Mouse (Mus musculus): ENCODE data around the gene Tmem8b. TPM values are rescaled to one million over a fixed set of nuclear protein-coding genes. Genes with fewer than 3 reads are reported as not detected.

The Tmem8b gene
- polyA plus RNA-seq, 1 experiment from 2014 or later = 5.6 TPM

- peaks cover 18% of the 10 kb centered on the region for H3K4me1 ChIP-seq (ENCODE audit: control insufficient read depth, insufficient read depth, low read length)
- no peak overlapping the region for H3K9ac ChIP-seq (ENCODE audit: low read length)
- H3K36me3 ChIP-seq (ENCODE audit: control insufficient read depth, insufficient read depth, low read length) = peaks cover 58% of the 10 kb centered on the region
- no peaks in the 10 kb centered on the region for H3K27me3 ChIP-seq (replicated peaks; ENCODE audit: control insufficient read depth, insufficient read depth, low read length)
- WGBS = 75% methylated on average over 5 of the region's 5 CpGs
- no peak overlapping the region for H3K4me3 ChIP-seq (ENCODE audit: low read depth, low read length)
- no peak overlapping the region for H3K4me2 ChIP-seq (ENCODE audit: low read length)
- DNase-seq (ENCODE audit: low spot score) (no peak), ATAC-seq (no peak)
- H3K27ac ChIP-seq (ENCODE audit: low read depth, low read length) = no peak overlapping the region
- H3K9me3 ChIP-seq (replicated peaks; ENCODE audit: control insufficient read depth, low read length) = no peaks in the 10 kb centered on the region
These were observed 6.2 kb downstream of the Tmem8b start for GRCm38 (mm10) chr4:43674974-43675373.

- H3K4me2 ChIP-seq (ENCODE audit: low read length) = no peak overlapping the region
- DNase-seq (ENCODE audit: low spot score) (no peak), ATAC-seq (no peak)
- 82% methylated on average over 4 of the region's 4 CpGs for WGBS
- no peak overlapping the region for H3K4me3 ChIP-seq (ENCODE audit: low read depth, low read length)
- H3K4me1 ChIP-seq (ENCODE audit: control insufficient read depth, insufficient read depth, low read length) = peaks cover 12% of the 10 kb centered on the region
- H3K9ac ChIP-seq (ENCODE audit: low read length) = no peak overlapping the region
- H3K27me3 ChIP-seq (replicated peaks; ENCODE audit: control insufficient read depth, insufficient read depth, low read length) = no peaks in the 10 kb centered on the region
- H3K27ac ChIP-seq (ENCODE audit: low read depth, low read length) = no peak overlapping the region
- H3K36me3 ChIP-seq (ENCODE audit: control insufficient read depth, insufficient read depth, low read length) = peaks cover 60% of the 10 kb centered on the region
- no peaks in the 10 kb centered on the region for H3K9me3 ChIP-seq (replicated peaks; ENCODE audit: control insufficient read depth, low read length)
These were observed 6.8 kb downstream of the Tmem8b start for GRCm38 (mm10) chr4:43675608-43676007.

- DNase-seq (ENCODE audit: low spot score) = no peak
- Histone ChIP-seq H3K27me3 (replicated peaks; ENCODE audit: control insufficient read depth, insufficient read depth, low read length) (no peaks in the 10 kb centered on the region), H3K4me2 (ENCODE audit: low read length) (no peak overlapping the region), H3K4me3 (ENCODE audit: low read depth, low read length) (no peak overlapping the region), H3K27ac (ENCODE audit: low read depth, low read length) (no peak overlapping the region), H3K36me3 (ENCODE audit: control insufficient read depth, insufficient read depth, low read length) (peaks cover 87% of the 10 kb centered on the region), H3K4me1 (ENCODE audit: control insufficient read depth, insufficient read depth, low read length) (no peaks in the 10 kb centered on the region), H3K9me3 (replicated peaks; ENCODE audit: control insufficient read depth, low read length) (no peaks in the 10 kb centered on the region), H3K9ac (ENCODE audit: low read length) (no peak overlapping the region)
- no peak for ATAC-seq
- WGBS = 89% methylated on average over 6 of the region's 6 CpGs
These were observed 9.8 kb downstream of the Tmem8b start for GRCm38 (mm10) chr4:43678541-43678940.

- no peaks in the 10 kb centered on the region for H3K27me3 ChIP-seq (replicated peaks; ENCODE audit: control insufficient read depth, insufficient read depth, low read length)
- H3K4me1 ChIP-seq (ENCODE audit: control insufficient read depth, insufficient read depth, low read length) = no peaks in the 10 kb centered on the region
- DNase-seq (ENCODE audit: low spot score) (no peak), ATAC-seq (no peak)
- no peak overlapping the region for H3K4me2 ChIP-seq (ENCODE audit: low read length)
- no peak overlapping the region for H3K27ac ChIP-seq (ENCODE audit: low read depth, low read length)
- WGBS = 91% methylated on average over 7 of the region's 7 CpGs
- peaks cover 88% of the 10 kb centered on the region for H3K36me3 ChIP-seq (ENCODE audit: control insufficient read depth, insufficient read depth, low read length)
- no peaks in the 10 kb centered on the region for H3K9me3 ChIP-seq (replicated peaks; ENCODE audit: control insufficient read depth, low read length)
- no peak overlapping the region for H3K9ac ChIP-seq (ENCODE audit: low read length)
- no peak overlapping the region for H3K4me3 ChIP-seq (ENCODE audit: low read depth, low read length)
These were observed 10.8 kb downstream of the Tmem8b start for GRCm38 (mm10) chr4:43679416-43680043.

- Histone ChIP-seq H3K27me3 (replicated peaks; ENCODE audit: control insufficient read depth, insufficient read depth, low read length) (no peaks in the 10 kb centered on the region), H3K9ac (ENCODE audit: low read length) (no peak overlapping the region), H3K4me1 (ENCODE audit: control insufficient read depth, insufficient read depth, low read length) (no peaks in the 10 kb centered on the region), H3K36me3 (ENCODE audit: control insufficient read depth, insufficient read depth, low read length) (peaks cover 55% of the 10 kb centered on the region), H3K27ac (ENCODE audit: low read depth, low read length) (no peak overlapping the region), H3K4me3 (ENCODE audit: low read depth, low read length) (no peak overlapping the region), H3K4me2 (ENCODE audit: low read length) (no peak overlapping the region), H3K9me3 (replicated peaks; ENCODE audit: control insufficient read depth, low read length) (no peaks in the 10 kb centered on the region)
- 93% methylated on average over 17 of the region's 17 CpGs for WGBS
- DNase-seq (ENCODE audit: low spot score) (no peak), ATAC-seq (no peak)
These were observed 21.2 kb downstream of the Tmem8b start for GRCm38 (mm10) chr4:43690021-43690420.

- no peak overlapping the region for H3K4me2 ChIP-seq (ENCODE audit: low read length)
- no peak for DNase-seq (ENCODE audit: low spot score)
- H3K4me3 ChIP-seq (ENCODE audit: low read depth, low read length) = no peak overlapping the region
- no peaks in the 10 kb centered on the region for H3K27me3 ChIP-seq (replicated peaks; ENCODE audit: control insufficient read depth, insufficient read depth, low read length)
- peaks cover 44% of the 10 kb centered on the region for H3K36me3 ChIP-seq (ENCODE audit: control insufficient read depth, insufficient read depth, low read length)
- H3K9ac ChIP-seq (ENCODE audit: low read length) = no peak overlapping the region
- ATAC-seq = no peak
- no peak overlapping the region for H3K27ac ChIP-seq (ENCODE audit: low read depth, low read length)
- H3K4me1 ChIP-seq (ENCODE audit: control insufficient read depth, insufficient read depth, low read length) = no peaks in the 10 kb centered on the region
- no peaks in the 10 kb centered on the region for H3K9me3 ChIP-seq (replicated peaks; ENCODE audit: control insufficient read depth, low read length)
- WGBS = 87% methylated on average over 5 of the region's 5 CpGs
These were observed 22.3 kb downstream of the Tmem8b start for GRCm38 (mm10) chr4:43691026-43691425.

- Histone ChIP-seq H3K36me3 (ENCODE audit: control insufficient read depth, insufficient read depth, low read length) (peaks cover 23% of the 10 kb centered on the region), H3K9ac (ENCODE audit: low read length) (no peak overlapping the region), H3K9me3 (replicated peaks; ENCODE audit: control insufficient read depth, low read length) (no peaks in the 10 kb centered on the region), H3K27me3 (replicated peaks; ENCODE audit: control insufficient read depth, insufficient read depth, low read length) (no peaks in the 10 kb centered on the region), H3K4me3 (ENCODE audit: low read depth, low read length) (no peak overlapping the region), H3K4me2 (ENCODE audit: low read length) (no peak overlapping the region), H3K27ac (ENCODE audit: low read depth, low read length) (no peak overlapping the region), H3K4me1 (ENCODE audit: control insufficient read depth, insufficient read depth, low read length) (no peaks in the 10 kb centered on the region)
- 82% methylated on average over 5 of the region's 5 CpGs for WGBS
- DNase-seq (ENCODE audit: low spot score) (no peak), ATAC-seq (no peak)
These were observed 25.1 kb downstream of the Tmem8b start for GRCm38 (mm10) chr4:43693806-43694241.

- H3K4me1 ChIP-seq (ENCODE audit: control insufficient read depth, insufficient read depth, low read length) = no peaks in the 10 kb centered on the region
- H3K4me2 ChIP-seq (ENCODE audit: low read length) = no peak overlapping the region
- no peak overlapping the region for H3K27ac ChIP-seq (ENCODE audit: low read depth, low read length)
- H3K9me3 ChIP-seq (replicated peaks; ENCODE audit: control insufficient read depth, low read length) = no peaks in the 10 kb centered on the region
- no peak for DNase-seq (ENCODE audit: low spot score)
- no peak overlapping the region for H3K9ac ChIP-seq (ENCODE audit: low read length)
- ATAC-seq = no peak
- no peak overlapping the region for H3K4me3 ChIP-seq (ENCODE audit: low read depth, low read length)
- 88% methylated on average over 1 of the region's 1 CpGs for WGBS
- H3K27me3 ChIP-seq (replicated peaks; ENCODE audit: control insufficient read depth, insufficient read depth, low read length) = no peaks in the 10 kb centered on the region
- H3K36me3 ChIP-seq (ENCODE audit: control insufficient read depth, insufficient read depth, low read length) = peaks cover 15% of the 10 kb centered on the region
These were observed 25.9 kb downstream of the Tmem8b start for GRCm38 (mm10) chr4:43694439-43695248.

- Histone ChIP-seq H3K9me3 (replicated peaks; ENCODE audit: control insufficient read depth, low read length) (no peaks in the 10 kb centered on the region), H3K27ac (ENCODE audit: low read depth, low read length) (no peak overlapping the region), H3K4me2 (ENCODE audit: low read length) (no peak overlapping the region), H3K27me3 (replicated peaks; ENCODE audit: control insufficient read depth, insufficient read depth, low read length) (no peaks in the 10 kb centered on the region), H3K36me3 (ENCODE audit: control insufficient read depth, insufficient read depth, low read length) (peaks cover 8% of the 10 kb centered on the region), H3K4me3 (ENCODE audit: low read depth, low read length) (no peak overlapping the region), H3K9ac (ENCODE audit: low read length) (no peak overlapping the region), H3K4me1 (ENCODE audit: control insufficient read depth, insufficient read depth, low read length) (no peaks in the 10 kb centered on the region)
- ATAC-seq (no peak), DNase-seq (ENCODE audit: low spot score) (no peak)
- 31% methylated on average over 9 of the region's 9 CpGs for WGBS
These were observed 26.5 kb downstream of the Tmem8b start for GRCm38 (mm10) chr4:43695249-43695671.

Measured in forebrain, embryonic 14.5 days (tissue).